Mouse (Mus musculus) testis, adult 2 months (tissue): ENCODE results near the gene Ankrd22. TPM values are rescaled to one million over a fixed set of nuclear protein-coding genes. Genes with fewer than 3 reads are reported as not detected.

ENCODE experiments used
- H3K27ac ChIP-seq: fragments of 200-500 bp; 2 replicates; pipeline ENCODE4 v1.5.1; 2012; ENCODE audit warnings: low read depth, low read length; ENCODE audit not compliant: control insufficient read depth, insufficient read depth
- H3K27me3 ChIP-seq: fragments of 200-500 bp; 2 replicates; pipeline ENCODE4 v1.6.1; 2012; ENCODE audit warnings: mild to moderate bottlenecking, low read length, moderate library complexity; ENCODE audit not compliant: control insufficient read depth, insufficient read depth
- H3K36me3 ChIP-seq: fragments of 200-500 bp; 2 replicates; pipeline ENCODE4 v1.6.1; 2012; ENCODE audit warnings: mild to moderate bottlenecking, low read length; ENCODE audit not compliant: control insufficient read depth, insufficient read depth
- H3K4me1 ChIP-seq: fragments of 200-500 bp; 2 replicates; pipeline ENCODE4 v1.6.1; 2012; ENCODE audit warnings: low read length; ENCODE audit not compliant: control insufficient read depth, insufficient read depth
- H3K4me3 ChIP-seq: fragments of 200-500 bp; 2 replicates; pipeline ENCODE4 v1.5.1; 2012; ENCODE audit warnings: low read depth, mild to moderate bottlenecking, low read length, moderate library complexity, mixed read lengths; ENCODE audit not compliant: control insufficient read depth
- CTCF ChIP-seq: fragments of 200-500 bp; IDR thresholded peaks from 2 replicates; pipeline ENCODE4 v1.5.1; 2012; ENCODE audit warnings: low read depth, mild to moderate bottlenecking, inconsistent platforms, low read length, moderate library complexity; ENCODE audit not compliant: control insufficient read depth, insufficient read depth, insufficient replicate concordance
- POLR2A ChIP-seq: fragments of 200-500 bp; IDR thresholded peaks from 2 replicates; pipeline ENCODE4 v1.6.1; 2012; ENCODE audit warnings: low read depth, mild to moderate bottlenecking, inconsistent platforms, low read length, moderate library complexity; ENCODE audit not compliant: control insufficient read depth
- polyA plus RNA-seq: library from polyadenylated mRNA; depleted of rRNA; stranded (reverse); fragments of >200 nt; gene quantifications from 2 replicates; pipeline ENCODE4 v1.2.3, GENCODE M21; 2012; rRNA removed

The Ankrd22 gene
- polyA plus RNA-seq, 1 experiment = 2.8 TPM

DNA sequence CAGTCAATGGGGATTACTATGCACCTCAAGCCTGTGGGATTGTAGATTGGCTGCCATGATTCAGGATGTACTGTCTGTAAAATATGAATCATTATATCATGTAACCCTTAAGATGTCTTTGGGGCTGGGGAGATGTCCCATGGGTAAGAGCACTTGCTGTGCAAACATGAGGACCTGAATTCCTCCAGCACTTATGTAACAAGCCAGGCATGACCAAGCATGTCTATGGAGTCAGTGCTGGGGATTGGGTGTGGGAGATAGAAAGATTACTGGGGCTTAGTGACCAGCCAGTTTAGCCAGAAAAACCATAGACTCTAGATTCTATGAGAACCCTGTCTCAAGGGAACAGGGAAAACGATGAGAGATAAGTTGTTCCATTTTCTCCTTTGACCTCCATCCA, 46.8 kb downstream of the Ankrd22 start:
- H3K4me1 ChIP-seq = no peaks in the 10 kb centered on the region
- H3K4me3 ChIP-seq = no peak overlapping the region
- no peaks in the 10 kb centered on the region for H3K27me3 ChIP-seq
- TF ChIP-seq POLR2A (no peak), CTCF (no peak)
- no peak overlapping the region for H3K27ac ChIP-seq
- no peaks in the 10 kb centered on the region for H3K36me3 ChIP-seq

DNA sequence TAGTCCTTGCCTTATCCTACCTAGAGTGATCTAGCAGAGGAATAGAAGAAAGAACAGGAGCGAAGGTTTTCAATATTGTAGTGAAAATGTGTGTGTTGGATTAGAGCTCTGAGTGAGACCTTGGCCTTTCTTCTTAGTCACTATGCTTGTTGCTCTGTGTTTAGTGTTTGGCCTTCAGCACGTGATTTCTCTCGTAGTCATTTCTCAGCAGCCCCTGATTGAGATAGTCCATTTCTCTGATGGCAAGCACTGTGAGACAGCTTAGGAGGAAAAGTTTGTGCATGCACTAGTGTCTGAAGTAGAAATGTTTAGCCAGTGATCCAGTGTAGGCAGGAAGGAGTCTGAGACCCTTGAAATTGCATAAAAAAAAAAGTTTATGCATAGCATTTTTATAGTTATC, 61.0 kb downstream of the Ankrd22 start:
- no peak overlapping the region for H3K27ac ChIP-seq
- no peaks in the 10 kb centered on the region for H3K27me3 ChIP-seq
- H3K36me3 ChIP-seq = no peaks in the 10 kb centered on the region
- H3K4me3 ChIP-seq = no peak overlapping the region
- H3K4me1 ChIP-seq = no peaks in the 10 kb centered on the region
- TF ChIP-seq POLR2A (no peak), CTCF (no peak)

DNA sequence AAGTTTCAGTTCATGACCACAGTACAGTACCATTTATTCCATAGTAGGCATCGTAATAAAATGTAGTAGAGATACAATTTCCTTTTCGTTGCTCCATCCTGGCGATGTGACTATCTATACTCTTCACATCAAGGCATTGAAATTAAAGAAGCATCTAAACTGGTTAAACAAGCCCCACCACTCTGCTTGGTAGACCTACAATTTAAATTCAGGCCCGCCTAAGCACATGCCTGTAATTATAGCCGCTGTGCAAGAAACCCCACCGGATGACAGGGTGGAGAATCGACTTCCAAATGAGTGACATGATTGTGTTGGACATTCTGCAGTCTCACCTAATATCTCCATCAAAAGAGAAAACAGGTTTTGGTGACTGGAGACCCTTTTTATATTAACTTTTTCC, 64.0 kb downstream of the Ankrd22 start:
- no peak for TF ChIP-seq CTCF
- TF ChIP-seq POLR2A = no peak
- no peak overlapping the region for H3K4me3 ChIP-seq
- H3K4me1 ChIP-seq = no peaks in the 10 kb centered on the region
- H3K27ac ChIP-seq = no peak overlapping the region
- no peaks in the 10 kb centered on the region for H3K36me3 ChIP-seq
- H3K27me3 ChIP-seq = no peaks in the 10 kb centered on the region

DNA sequence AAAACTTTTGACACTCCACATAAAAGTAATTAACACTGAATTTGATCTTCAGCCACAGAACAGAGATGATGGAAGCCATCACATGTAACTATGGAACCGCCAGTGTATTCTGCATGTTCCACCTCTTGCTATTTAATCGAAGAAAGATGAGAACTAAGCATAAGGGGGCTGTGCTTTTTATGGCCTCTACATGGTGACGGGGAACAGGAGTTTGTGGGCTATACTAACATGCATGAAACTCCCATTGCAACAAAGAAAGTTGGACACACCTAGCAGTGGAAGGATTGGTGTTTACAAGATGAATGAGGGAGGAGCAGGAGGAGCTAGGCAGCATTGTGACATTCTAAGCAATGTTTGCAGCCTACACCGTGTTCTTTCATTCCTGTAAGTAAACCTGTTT, 65.2 kb downstream of the Ankrd22 start, which contains the start of gene Lipm:
TSS of gene Lipm (plus strand) at position 301 of the 400 bp plus-strand sequence.
- Histone ChIP-seq H3K36me3 (no peaks in the 10 kb centered on the region), H3K27ac (no peak within 1 kb of the TSS)
- TF ChIP-seq POLR2A (no peak), CTCF (no peak)

DNA sequence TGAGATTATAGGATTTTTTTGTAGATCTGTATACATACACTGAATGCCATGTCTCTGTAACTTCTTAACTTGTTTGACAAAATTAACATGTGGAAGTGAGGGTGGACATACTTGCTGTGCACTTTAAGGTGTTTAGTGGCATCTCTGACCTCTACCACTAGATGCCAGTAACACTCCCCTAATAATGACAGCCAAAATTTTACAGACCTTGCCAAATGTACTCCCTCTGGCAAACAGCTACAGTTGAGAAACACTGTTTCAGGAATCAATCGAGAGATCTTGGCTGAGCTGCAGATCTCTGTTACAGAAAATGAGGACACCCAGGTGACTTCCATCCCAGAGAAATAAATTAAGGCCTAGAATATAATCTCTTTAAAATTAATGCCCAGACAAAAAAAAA, 69.6 kb downstream of the Ankrd22 start:
- TF ChIP-seq POLR2A (no peak), CTCF (no peak)
- H3K4me1 ChIP-seq = no peaks in the 10 kb centered on the region
- no peaks in the 10 kb centered on the region for H3K27me3 ChIP-seq
- H3K36me3 ChIP-seq = no peaks in the 10 kb centered on the region
- H3K4me3 ChIP-seq = no peak overlapping the region
- no peak overlapping the region for H3K27ac ChIP-seq

More for the DNA sequence above, 65.2 kb downstream of the Ankrd22 start, which contains the start of gene Lipm:
- Histone ChIP-seq H3K4me3 (no peak within 1 kb of the TSS), H3K27me3 (no peaks in the 10 kb centered on the region), H3K4me1 (no peaks in the 10 kb centered on the region)

DNA sequence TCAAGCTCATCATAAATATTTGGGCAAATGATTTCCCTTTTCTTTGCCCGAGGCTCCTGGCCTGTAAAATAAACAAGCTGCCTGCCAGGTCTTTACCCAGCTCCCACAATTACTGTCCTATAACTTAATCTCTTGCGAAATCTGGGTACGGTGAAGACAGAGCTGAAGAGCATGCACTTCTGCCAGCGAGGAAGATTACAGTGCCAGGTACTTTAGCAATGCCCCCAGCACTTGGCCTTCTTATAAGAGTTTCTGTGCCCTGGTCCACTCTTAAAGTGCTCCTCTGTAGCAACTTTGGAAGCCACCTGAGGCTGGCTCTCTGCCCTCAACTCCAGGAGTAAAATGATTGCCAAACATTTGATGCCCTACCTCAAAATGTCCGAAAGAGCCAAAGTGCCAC, 70.5 kb downstream of the Ankrd22 start:
- H3K27me3 ChIP-seq = no peaks in the 10 kb centered on the region
- no peak overlapping the region for H3K27ac ChIP-seq
- TF ChIP-seq CTCF (no peak), POLR2A (no peak)
- no peaks in the 10 kb centered on the region for H3K4me1 ChIP-seq
- H3K36me3 ChIP-seq = no peaks in the 10 kb centered on the region
- no peak overlapping the region for H3K4me3 ChIP-seq

DNA sequence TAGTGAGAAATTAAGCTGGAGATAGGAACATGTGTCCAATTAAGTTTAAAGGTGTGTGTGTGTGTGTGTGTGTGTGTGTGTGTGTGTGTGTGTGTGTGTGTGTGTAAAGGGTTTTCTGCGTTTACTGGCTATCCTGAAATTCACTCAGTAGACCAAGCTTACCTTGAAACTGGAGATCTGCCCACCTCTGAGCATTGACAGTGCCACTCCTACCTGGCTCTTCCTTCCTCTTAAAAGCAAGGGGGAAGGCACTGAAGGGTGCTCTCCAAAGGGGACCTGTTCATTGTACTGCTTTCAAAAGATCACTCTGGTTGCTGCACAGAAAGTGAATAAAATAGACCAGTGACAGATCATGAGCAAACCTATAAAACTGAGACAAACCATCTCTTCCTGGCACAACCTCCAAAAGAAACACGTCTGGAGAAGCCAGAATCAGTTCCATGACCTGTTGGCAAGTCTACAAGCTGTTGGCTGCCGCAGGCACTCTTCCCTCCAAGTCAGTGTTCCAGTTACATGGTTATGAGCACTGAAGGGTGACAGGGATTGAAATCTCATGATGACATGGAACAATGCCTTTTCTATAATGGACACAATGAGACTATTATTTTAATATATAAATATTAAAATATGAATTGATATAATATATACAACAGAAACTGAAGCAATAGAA, 76.7 kb downstream of the Ankrd22 start:
- H3K27me3 ChIP-seq = no peaks in the 10 kb centered on the region
- no peak overlapping the region for H3K4me3 ChIP-seq
- H3K4me1 ChIP-seq = no peaks in the 10 kb centered on the region
- H3K27ac ChIP-seq = no peak overlapping the region
- TF ChIP-seq CTCF (no peak), POLR2A (no peak)
- H3K36me3 ChIP-seq = no peaks in the 10 kb centered on the region

DNA sequence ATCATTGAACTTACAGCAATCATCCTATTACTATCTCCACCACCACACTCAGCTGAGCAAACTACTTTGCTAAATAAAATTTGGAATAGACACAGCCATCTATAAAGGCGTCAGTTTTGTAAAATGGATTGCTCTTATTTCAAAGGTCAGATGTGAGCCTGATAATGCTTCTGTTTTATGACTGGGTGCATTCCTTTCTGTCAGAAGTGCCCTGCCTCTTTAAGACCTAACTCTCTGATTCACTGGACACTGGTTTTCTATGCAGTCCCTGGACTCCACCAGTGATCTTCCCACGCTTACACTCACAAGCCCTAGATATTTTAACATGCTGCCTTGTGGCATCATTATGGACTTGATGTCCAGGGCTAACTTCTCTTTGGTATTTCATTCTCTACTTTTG, 87.7 kb downstream of the Ankrd22 start:
- H3K27me3 ChIP-seq = no peaks in the 10 kb centered on the region
- H3K36me3 ChIP-seq = no peaks in the 10 kb centered on the region
- H3K4me1 ChIP-seq = no peaks in the 10 kb centered on the region
- no peak for TF ChIP-seq POLR2A
- no peak for TF ChIP-seq CTCF
- H3K27ac ChIP-seq = no peak overlapping the region
- H3K4me3 ChIP-seq = no peak overlapping the region

DNA sequence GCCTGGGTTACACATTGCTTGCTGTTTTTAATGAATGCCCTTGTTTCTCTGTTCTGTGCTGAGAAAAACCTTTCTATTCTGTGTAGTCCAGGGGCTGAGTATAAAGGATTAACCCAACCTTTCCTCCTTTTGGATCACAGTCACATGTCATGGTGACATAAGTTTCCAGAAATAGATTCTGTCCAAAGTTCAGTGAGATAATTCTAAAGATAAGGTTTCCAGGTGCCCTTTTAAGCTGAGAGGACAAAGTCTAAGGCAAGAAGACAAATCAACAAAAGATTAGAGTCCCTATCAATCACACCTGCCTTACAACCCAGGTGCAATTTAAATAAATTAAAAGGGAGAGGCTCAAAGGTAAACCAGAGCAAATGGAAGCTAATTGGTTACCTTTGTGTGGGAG, 91.6 kb downstream of the Ankrd22 start:
- Histone ChIP-seq H3K27me3 (no peaks in the 10 kb centered on the region), H3K4me3 (no peak overlapping the region), H3K4me1 (no peaks in the 10 kb centered on the region), H3K36me3 (no peaks in the 10 kb centered on the region), H3K27ac (no peak overlapping the region)
- no peak for TF ChIP-seq CTCF
- no peak for TF ChIP-seq POLR2A

Other genes starting within 250 kb of the Ankrd22 start
- 5.4 and 6.1 TPM in 2 replicates for gene Lipf, start 204.9 kb downstream of the Ankrd22 start, polyA plus RNA-seq
- gene Lipk, start 157.8 kb downstream of the Ankrd22 start, polyA plus RNA-seq = 0.06 and 0.08 TPM in 2 replicates
- not detected in 2 replicates for gene Lipn, start 98.7 kb downstream of the Ankrd22 start, polyA plus RNA-seq
- gene Lipm, start 65.1 kb downstream of the Ankrd22 start, polyA plus RNA-seq = not detected in 2 replicates
- 38.0 and 42.9 TPM in 2 replicates for gene Stambpl1, start 26.2 kb upstream of the Ankrd22 start, polyA plus RNA-seq
- gene Acta2, start 89.5 kb upstream of the Ankrd22 start, polyA plus RNA-seq = 90.9 and 175 TPM in 2 replicates
- gene Fas, start 124.6 kb upstream of the Ankrd22 start, polyA plus RNA-seq = 0.55 TPM in 1 of 2 replicates, not detected in the other